Mouse (Mus musculus): ENCODE data around the gene Lrrtm1. TPM values are rescaled to one million over a fixed set of nuclear protein-coding genes. Genes with fewer than 3 reads are reported as not detected.

Lrrtm1 gene
- total RNA-seq (2014; fragmentation: Nextera tagmentation) (not detected in 2 replicates), total RNA-seq (2017) (not detected in 2 replicates)

DNA sequence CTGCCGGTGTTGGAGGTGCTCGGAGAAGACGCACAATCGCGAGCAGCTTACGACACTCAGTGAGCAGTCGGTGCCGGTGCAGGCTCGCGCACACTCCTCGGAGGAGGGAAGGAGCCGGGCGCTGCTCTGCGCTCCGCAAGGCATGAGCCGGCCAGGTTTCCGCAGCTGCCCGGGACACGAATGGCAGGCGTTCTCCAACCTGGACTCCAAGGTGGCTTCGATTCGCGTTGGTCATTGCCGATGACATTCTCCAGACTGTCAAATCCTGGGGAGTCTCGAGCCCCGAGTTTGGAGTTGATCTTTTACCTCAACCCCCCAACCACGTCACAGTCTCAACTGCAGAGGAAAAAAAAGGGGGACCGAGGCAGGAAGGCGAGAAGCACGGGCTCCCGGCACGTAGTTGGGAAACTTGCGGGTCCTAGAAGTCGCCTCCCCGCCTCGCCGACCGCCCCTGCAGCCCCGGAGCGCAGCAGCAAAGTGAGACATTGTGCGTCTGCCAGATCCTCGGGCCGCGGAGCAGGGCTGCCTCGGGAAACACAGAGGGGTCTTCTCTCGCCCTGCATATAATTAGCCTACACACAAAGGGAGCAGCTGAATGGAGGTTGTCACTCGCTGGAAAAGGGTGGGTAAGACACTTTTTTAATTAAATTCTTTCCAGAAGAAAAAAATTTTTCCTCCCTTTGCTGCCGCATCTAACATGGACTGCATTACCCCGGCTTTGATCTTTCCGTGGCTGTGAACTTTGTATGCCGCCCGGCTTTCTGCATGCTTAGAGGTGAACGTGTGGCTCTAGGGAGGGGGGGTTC, at the start of gene Lrrtm1:
Gene Lrrtm1 (plus strand): TSS at position 89 of the 806 bp plus-strand sequence.
- no peak; the same call in 1 of the 2 replicates for ATAC-seq (replicated peaks; ENCODE audit: poor library complexity, severe bottlenecking)

DNA sequence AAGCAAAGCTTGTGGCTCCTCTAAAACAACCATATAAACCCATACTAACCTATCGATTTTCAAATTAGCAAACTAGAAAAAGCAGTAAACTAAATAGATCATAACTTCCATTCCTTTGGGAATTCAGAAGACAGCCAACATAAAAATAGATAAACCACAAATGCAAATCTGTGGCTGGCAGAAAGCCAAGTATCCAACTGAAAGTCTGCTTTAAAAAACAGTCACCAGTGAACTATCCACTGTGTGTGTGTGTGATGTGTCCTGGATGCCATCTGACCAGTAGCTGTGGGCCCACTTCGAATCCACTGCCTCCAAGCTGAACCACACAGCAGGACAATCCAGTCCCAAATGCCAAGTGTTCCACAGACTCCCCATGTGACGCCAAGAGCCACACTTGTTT, 45.8 kb upstream of the Lrrtm1 start:
- no peak for ATAC-seq (replicated peaks; ENCODE audit: poor library complexity, severe bottlenecking)

DNA sequence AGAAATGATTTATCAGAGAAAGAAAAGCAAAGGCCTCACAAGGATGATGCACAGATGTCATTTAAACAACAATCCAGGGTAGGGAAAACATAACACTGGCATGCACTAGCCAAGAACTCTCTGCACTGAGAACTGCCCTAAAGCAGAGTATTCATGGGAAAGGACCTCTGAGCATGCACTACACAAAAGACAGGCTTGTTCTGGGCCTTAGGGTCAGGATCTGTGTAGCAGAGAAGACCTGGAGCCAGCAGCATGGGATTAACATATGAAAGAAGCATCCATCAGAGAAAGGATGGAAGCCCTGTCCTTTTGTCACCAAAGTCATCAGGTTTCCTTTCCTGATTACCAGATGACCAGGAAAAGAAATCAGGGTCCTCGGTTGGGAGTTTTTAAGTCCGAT, 43.1 kb upstream of the Lrrtm1 start:
- ATAC-seq (replicated peaks; ENCODE audit: poor library complexity, severe bottlenecking): no peak

DNA sequence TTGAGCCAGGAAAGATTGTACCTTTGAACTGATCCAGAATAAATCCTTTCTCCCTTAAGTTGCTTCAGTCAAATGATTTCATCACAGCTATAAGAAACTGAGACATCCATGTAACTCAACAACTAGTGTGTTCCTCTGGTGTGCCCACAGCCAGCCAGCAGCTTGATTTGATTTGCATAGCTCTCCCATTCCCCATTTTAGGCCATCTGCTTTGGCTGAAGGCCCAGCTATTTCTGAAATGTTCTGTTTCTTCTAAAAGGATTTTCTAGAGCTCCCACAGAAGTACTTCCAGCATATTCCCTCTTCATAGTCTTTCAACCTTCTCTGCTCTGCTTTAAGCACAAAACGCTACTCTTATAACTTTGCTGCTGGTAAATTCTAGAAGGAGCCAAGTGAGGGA, 33.3 kb upstream of the Lrrtm1 start:
- ATAC-seq (replicated peaks; ENCODE audit: poor library complexity, severe bottlenecking): no peak

DNA sequence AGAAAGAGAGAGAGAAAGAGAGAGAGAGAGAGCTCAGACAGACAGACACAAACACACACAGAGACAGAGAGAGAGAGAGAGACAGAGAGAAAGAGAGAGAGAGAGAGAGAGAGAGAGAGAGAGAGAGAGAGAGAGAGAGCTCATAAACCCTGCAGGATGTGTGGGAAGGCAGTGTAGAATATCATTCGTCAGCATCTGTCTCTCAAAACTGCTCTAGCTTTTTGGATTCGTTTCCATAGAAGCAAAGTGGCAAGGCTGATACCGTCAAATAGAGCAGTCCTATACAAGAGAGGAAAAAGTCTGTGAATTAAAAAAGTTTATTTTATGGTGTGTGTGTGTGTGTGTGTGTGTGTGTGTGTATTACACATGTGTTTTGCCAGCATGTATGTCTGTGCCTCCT, 32.6 kb upstream of the Lrrtm1 start:
- no peak for ATAC-seq (replicated peaks; ENCODE audit: poor library complexity, severe bottlenecking)

DNA sequence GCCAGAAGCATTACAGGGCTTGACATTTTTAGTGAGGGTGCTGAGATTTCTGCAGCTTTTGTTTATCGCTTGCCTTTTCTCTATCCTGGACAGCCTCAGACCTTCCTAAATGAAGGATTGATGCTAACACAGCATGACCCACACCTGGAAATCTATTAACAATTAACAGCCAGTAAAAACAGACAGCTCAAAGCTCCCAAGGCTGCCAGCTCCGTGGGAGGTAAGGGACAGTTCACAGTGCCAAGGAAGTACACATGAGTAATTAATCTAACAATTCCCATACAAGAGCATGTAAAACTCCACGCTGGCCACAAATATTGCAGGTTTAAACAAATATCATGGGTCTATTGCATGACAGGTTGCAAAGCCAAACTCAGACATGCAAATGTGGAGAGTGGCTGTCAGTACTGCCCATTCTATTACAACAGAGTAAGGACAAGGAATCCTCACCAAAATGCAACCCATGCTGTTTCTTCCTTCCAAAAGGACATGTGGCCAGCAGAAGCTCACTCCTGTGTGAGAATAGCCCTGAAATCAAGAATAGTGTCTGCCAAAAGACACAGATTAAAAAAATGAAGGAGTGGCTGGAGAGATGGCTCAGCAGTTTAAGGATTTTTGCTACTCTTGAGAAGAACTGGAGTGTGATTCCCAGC, 28.6 kb upstream of the Lrrtm1 start:
- ATAC-seq (replicated peaks; ENCODE audit: poor library complexity, severe bottlenecking): no peak

DNA sequence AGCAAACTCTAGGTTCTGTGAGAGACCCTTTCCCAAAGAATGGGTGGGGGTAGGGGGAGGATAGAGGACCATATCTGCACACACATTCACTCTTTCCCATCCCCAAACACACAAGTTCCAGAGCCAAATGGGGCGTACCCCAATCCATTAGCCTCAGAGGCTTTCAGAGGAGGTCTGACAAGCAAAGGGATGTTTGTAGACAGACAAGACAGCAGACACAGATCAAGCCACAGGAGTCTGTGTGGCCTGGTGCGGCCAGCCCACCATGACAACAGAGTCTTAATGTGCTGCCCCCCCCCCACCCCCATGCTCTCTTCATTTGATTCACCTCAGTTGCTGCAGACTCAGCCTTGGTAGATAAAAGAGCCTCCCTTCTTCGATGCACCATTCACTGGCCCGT, 27.2 kb upstream of the Lrrtm1 start:
- ATAC-seq (replicated peaks; ENCODE audit: poor library complexity, severe bottlenecking): no peak

DNA sequence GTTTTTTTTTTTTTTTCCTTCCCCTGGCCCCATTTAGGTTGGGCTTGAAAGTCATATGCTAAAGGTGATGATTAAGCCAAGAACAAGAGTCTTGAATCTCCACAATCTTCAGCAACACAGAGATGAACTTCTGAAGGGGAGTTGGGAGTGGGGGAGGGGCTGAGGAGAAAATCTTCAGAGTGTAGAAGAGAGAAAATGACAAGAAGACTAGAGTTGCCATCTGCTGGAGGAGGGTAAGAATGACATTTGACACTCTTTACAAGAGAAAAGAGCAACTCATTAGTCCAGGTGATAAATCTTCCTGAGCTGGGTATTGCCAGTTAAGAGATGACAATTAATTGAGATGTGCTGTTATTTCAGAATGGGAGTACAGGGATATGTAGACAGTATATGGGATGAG, 23.6 kb upstream of the Lrrtm1 start:
- no peak for ATAC-seq (replicated peaks; ENCODE audit: poor library complexity, severe bottlenecking)

DNA sequence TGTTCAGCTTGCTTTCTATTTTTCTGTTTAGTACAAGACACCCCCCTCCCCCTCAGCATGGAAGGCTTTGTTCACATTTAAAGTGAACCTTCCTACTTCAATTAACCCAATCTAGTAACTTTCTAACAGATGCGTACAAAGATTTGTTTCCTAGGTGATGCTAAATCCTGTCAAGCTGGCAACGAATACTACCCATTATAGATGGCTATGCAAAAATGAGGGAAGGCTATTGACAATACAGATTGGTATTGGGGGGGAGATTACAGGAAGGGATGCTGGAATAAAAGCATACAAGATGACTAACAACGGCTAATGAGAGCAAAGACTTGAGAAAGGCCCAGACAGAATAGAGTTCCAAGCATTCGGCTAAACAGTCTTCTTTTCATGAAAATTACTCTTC, 21.7 kb upstream of the Lrrtm1 start:
- ATAC-seq (replicated peaks; ENCODE audit: poor library complexity, severe bottlenecking): no peak

DNA sequence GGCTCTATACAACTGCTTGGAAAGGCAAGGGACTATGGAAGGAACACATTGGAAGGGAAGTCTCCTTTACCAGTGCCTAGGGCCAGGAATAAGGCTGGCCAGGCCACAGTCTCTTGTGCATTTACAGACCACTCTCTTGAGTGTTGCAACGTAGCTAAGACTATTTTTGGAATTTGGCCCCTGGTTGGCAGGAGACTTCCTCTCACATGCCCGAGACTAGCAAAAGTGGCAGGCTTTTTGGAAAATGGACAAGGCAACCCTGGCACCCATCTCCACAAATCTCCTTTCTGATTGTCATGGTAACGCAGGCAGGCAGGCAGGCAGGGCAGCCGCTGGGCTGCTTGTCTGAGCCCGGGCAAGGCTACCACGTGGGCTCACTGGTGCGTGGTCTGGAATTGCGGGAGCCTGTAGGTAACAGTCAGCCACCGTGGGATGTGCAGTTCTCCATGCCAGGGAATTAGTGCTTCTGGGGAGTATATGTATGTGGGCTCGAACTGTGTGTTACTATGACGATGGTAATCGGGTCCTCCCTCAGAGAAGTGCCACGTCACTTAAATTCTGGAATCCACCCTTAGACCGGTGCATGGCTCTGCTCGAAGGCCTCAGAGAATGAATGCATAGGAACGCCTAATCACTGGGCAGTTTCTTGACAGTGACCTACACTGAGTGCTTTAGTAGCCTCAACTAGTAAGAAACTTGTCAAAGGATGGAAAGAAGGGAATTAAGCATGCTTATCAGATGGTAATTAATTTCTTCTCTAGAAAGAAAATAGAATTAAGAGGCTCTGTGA, 19.4 kb upstream of the Lrrtm1 start:
- no peak for ATAC-seq (replicated peaks; ENCODE audit: poor library complexity, severe bottlenecking)

DNA sequence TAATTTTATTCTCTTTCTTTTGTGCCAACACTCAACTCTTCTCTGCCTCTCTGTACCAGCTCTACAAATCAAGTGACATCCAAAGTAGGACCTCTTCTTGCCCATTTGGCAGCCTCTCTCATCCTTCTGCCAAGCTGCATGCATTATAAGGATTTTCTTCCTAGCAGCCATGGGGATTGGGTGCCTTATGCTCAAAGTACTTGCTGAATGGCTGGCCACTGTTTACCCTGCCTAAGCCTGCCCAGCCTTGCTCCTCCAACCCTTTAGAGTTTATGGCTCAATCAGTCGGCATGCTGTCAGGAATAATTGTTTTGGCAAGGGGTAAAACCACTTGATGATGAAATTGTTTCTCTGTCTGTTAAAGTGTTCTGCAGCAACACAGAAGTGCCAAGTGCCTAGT, 2.1 kb upstream of the Lrrtm1 start:
- no peak for ATAC-seq (replicated peaks; ENCODE audit: poor library complexity, severe bottlenecking)

DNA sequence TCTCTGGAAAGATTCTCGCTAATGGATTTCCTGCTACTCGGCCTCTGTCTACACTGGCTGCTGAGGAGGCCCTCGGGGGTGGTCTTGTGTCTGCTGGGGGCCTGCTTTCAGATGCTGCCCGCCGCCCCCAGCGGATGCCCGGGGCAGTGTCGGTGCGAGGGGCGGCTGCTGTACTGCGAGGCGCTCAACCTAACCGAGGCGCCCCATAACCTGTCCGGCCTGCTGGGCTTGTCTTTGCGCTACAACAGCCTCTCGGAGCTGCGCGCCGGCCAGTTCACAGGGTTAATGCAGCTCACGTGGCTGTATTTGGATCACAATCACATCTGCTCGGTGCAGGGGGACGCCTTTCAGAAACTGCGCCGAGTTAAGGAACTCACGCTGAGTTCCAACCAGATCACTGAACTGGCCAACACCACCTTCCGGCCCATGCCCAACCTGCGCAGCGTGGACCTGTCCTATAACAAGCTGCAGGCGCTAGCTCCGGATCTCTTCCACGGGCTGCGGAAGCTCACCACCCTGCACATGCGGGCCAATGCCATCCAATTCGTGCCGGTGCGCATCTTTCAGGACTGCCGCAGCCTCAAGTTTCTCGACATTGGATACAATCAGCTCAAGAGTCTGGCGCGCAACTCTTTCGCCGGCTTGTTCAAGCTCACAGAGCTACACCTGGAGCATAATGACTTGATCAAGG, 1.2 kb downstream of the Lrrtm1 start:
- no peak; the same call in 1 of the 2 replicates for ATAC-seq (replicated peaks; ENCODE audit: poor library complexity, severe bottlenecking)

DNA sequence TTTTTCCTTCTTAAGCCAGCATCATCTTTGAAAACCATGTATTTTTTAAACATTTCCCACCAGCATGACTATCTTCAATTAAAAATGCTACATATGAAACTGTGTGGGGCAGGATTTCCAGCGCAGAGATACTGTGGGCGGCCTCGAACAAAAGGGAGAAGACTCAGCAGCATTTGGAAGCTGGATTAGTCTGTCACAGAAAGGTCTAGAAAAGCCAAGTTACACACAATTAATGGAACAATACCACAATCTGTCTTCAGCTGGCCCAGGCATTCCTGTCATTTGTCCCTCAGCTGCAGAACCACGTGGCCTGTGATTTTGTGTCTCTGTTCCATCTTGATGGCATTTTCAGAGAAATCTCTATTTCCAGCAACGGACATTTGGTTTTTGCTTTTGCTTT, 11.0 kb downstream of the Lrrtm1 start:
- ATAC-seq (replicated peaks; ENCODE audit: poor library complexity, severe bottlenecking): no peak

DNA sequence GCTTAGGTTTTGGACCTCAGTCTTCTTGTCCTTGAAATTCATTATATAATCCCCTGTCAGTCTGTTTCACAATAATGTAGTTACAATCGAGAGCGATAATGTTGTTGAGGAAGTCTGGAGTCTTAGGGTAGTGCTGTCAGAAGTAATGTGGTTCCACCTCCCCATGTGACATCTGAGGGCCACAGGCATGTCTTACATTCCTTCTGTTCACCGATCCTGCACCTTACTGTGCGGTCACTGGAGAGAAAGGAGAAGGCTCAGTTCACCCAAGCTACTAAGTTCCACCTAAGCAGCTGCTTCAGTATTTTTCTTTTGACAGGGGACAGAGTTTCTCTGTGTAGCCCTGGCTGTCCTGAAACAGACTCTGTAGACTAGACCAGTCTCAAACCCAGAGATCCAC, 13.9 kb downstream of the Lrrtm1 start:
- no peak for ATAC-seq (replicated peaks; ENCODE audit: poor library complexity, severe bottlenecking)

DNA sequence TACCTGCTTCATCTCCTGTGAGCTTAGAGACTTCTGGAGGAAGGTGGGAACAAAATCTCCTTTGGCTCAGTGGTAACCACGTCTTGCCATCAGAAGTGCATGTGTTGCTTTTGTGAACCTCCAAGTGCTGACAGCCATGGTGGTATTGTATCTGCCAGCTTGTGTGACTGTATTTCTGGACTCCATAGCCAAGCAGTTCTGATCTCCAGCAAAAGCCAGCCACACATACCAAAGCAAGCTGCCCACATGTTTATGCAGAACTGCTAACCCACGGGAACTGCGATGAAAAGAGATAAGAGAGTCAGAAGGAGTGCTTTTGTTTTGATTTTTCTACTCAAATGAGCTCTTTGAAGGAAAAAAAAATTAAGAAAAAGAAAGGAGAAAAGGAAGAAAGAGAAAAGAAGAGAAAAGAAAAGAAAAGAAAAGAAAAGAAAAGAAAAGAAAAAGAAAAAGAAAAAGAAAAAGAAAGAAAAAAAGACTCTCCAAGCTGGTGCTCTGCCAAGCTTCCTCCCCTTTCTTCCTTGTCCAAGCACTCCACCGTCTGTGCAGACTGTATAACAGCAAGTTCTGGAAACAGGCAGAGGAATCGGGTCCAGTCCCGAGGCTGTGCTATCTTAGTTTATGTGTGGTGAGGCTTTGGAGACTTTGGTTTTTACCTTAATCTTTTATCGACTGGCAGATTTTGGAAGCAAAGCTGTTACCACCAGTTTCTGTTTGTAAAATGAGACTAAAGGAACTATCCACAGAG, 15.0 kb downstream of the Lrrtm1 start:
- no peak for ATAC-seq (replicated peaks; ENCODE audit: poor library complexity, severe bottlenecking)

DNA sequence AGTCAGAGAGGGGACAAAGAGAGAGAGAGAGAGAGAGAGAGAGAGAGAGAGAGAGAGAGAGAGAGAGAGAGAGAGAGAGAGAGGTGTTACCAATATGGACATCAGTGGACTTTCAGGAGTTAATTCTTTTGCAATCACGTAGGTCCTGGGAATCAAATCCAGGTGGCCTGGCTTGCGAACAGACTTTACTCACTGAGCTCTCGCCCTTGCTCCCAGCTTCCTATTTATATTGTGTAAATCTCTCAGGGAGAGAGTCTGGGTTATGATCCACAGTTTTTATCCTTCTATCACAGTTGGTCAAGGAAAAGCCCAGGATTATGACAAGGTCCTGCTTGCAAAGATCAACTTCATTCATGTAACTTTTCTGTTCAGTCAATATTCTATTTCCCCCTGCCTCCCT, 22.7 kb downstream of the Lrrtm1 start:
- no peak for ATAC-seq (replicated peaks; ENCODE audit: poor library complexity, severe bottlenecking)

DNA sequence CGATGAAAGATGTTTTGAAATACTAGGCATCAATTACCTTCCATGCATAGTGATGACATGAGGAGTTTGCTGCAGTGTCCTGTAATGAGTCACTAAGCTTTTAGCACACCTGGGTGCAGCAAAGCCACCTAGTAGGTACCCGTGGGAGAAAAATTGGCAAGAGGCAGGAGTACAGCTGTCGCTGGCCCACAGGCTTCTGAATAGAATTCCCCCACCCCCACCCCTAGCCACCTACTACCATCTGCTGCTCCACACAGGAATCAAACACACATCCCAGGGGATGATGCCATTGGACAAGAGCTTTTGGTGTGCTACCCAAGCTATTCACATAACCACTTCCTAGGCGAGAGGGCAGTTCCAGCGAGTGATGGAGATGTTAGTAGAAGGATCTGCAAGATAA, 36.3 kb downstream of the Lrrtm1 start:
- no peak for ATAC-seq (replicated peaks; ENCODE audit: poor library complexity, severe bottlenecking)

DNA sequence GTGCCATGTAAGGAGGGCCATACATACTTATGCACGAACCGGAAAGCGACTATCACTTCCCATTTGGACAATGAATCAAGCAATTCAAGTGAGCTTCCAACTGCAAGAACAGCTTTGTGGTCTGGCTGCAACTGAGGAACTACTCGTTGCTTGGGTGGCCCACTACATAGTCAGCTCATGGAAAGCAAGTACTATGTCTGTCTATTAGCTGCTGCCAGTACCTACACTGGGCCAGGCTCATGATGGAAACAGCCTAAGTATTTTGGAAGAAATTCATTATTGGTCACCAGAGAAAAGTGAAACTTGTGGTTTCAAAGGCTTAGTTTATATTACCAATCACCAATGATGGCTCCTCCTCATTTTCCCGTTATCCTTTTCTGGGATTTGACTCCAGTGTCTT, 43.8 kb downstream of the Lrrtm1 start:
- no peak for ATAC-seq (replicated peaks; ENCODE audit: poor library complexity, severe bottlenecking)

DNA sequence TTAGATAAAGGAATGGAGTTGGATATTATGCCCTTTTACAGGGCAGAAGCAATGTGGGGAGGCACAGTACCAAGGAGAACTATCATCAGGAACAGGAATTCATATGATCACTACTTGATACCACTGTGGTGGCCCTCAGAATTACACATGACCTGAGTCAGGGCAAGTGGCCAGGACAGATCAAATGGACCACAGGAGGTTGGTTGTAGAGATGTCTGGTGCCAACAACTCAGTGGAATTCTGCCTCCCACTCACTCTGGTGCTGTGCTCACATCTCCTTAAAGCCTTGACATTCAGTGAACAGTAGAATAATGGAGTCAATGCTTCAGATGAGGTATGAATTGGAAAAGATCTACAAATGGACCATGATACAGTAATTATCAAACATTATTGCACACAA, 45.9 kb downstream of the Lrrtm1 start:
- no peak for ATAC-seq (replicated peaks; ENCODE audit: poor library complexity, severe bottlenecking)

DNA sequence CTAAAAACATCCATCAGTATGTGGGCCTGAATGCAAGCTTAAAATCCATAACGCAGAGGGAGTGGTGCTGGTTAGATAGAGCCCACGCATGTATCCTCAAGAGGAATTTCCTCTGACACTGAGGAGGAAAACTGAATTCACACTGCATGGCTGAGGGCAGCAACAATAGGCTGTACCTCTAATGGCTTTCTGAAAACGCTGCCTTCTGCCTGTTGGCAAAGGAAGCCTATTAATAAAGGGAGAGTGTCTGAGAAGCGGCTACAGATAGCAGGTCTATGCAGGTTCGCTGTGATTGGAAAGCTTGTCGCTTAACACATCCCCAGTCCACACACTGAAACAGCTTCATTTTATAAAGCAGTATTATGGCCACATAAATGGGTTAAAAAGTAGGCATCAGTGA, 48.9 kb downstream of the Lrrtm1 start:
- no peak for ATAC-seq (replicated peaks; ENCODE audit: poor library complexity, severe bottlenecking)

Data from granulocyte monocyte progenitor cell, adult 5-6 weeks (primary cell).